Mouse (Mus musculus): ENCODE results near the gene Baiap3.
A peak's percentile ranks its signal among the peaks of the same experiment; 100 is the strongest.
"Not testable (repeated sequence)": the region's sequence is repeated elsewhere in the genome, so short reads cannot be mapped to it uniquely, and the experiment has no call there.

Baiap3 gene

DNA sequence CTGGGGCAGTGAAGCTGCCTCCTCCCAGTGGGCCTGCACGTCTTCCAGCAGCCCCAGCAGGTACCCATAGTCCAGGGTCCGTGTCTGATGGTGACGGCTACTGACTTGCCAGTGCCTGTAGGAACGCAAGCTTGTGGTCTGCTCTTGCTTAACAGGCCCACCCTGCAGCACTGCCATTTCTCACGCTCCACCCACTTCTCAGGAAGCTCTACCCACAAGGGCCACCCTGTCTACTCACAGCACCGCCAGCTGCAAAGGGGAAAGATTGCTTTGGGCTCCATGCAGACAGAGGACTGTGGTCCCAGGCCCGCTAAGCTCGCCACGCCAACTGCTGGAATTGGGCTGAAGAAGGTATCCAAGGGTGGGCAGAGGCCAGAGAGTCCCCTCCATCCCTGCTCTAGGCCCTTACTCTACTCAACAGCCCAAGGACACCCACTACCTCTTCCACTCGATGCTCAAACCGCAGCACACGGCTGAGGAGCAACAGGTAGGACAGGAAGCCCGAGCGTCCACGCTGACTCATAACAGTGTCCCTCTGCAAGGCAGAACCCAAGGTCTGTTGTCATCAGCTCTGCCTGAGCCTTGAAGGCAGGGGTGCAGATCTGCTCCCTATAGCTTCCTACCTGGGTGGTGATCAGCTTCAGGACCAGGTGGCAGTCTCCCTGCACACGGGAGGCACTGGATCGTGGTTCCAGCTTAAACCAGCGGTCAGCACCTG lies 8.0 kb downstream of the Baiap3 start:
- no peak for DNase-seq (ENCODE audit: low spot score)

DNA sequence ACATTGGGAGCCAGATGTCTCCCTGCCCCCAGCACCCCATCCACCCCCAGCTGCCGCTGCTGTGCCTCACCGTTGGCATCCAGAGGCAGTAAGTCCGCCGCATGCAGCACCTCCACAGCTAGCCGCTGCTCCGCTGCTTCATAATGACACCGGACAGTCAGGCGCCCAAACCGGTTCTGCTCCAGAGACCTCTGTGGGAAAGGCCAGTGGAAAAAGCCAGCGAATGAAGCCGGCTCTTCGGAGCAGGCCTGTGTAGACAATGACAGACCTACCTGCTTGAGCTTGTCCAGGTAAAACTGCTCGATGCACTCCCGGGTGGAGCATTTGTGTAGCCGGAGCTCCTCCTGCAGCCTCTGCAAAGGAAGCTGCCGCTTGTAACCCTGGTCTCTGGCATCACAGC lies 11.9 kb downstream of the Baiap3 start:
- no peak for DNase-seq (ENCODE audit: low spot score)

DNA sequence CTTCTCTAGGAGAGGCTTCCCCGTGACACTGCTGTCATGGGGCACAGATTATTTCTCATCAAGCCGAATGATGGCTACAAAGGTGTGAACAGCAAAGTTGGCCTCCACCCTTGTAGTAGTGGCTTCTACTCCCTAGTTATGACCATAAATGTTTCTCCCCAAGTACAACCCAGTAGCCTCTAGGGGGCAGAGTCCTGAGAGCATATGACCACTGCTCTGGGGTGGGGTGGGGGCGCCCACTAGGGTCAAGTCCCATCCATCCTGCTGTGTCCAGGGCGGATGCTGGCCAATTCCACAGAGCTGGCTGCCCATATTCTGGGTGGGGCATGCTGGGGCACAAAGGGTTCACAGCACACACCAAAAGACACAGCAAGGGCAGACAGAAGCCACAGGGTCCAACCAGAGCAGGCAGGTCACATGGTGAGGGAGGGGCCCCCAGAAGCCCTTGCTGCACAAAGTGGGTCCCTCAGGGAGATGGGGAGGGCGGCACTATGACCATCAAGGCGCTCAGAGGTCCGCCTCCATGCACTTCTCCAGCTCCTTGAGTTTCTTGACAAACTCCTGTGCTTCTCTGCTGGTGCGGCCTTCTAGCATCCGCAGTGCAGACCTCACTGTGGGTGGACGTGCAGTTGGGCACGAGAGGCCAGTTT lies 12.9 kb downstream of the Baiap3 start:
- DNase-seq (ENCODE audit: low spot score), result no peak

DNA sequence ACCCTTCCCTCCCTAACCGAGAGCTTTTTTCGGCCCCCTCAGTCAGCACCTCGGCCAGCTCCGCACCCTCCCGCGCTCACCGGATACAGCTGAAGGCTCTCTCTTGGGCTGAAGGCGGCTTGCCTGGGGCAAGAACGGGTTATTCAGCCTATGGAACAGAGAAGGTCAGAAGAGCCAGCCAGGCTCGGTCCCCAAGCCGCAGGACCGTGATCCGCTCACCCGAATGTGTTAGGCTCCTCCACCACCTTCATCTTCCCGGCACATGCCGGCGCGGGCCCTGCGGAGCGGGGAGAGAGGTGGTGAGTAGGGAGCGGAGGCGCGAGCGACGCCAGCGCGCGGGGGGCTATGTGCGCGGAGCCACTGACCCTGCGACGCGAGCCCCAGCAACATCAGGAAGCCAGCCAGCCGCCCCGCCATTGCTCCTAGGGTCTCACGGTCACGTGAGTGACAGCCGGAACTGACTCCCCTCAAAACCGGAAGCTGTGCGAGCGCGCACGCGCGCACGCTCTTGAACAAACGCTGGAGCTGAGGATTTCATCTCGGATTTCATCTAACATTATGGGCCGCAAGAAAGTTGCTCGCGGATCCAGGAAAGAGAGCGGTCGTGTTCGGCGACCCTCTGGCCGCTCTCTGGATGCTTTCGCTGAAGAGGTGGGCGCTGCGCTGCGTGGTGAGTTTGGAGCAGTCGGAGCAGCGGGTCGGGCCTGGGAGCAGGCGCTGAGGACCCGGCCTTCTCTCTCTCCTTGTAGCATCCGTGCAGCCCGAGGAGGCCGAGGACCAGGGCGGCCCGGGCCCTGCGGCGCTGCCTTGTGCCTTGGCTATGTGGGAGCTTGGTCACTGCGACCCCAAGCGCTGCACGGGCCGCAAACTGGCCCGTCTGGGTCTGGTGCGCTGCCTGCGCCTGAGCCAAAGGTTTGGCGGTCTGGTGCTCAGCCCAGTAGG lies 16.2 kb downstream of the Baiap3 start, which contains the start of the genes Gnptg and Tsr3:
Gene Gnptg, minus strand, starts transcription at position 430 of the 942 bp plus-strand sequence.
Gene Tsr3, plus strand, starts transcription at position 476 of the 942 bp plus-strand sequence.
- DNase-seq (ENCODE audit: low spot score), result peak; percentile 85

DNA sequence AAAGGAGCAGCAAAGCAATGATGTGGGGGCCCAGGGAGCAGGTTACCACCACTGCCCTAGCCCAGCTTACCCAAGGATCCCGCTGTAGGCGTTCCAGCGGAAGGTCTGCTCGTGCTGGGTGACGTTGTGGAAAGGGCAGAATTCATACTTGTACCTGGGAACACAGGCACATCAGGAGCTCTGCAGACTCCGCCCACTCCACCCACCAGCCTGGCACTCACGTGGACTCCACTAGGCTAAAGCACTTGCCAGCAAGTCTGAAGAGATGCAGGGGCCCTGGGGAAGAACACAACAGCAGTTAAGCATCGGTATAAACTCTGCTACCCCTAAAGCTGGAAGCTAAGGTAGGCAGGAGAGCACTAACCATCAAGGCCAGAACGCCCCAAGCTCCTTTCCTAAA lies 20.5 kb downstream of the Baiap3 start:
- no peak for DNase-seq (ENCODE audit: low spot score)

DNA sequence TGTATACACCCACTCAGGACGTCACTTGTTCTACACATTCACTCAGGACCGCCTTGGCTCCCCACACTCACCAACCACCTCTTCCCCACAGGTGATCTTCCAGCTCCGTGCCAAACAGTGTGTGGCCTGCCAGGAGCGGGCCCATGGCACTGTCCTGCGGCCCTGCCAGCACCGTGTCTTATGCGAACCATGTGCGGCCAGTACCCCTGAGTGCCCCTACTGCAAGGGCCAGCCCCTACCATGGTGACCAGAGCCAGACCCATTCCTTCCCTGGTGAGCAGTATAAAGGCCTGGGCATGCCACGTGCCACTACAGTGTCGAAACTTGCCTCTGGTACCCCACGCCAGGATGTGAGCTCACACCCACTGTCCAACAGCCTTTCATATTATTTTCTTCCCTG lies 24.5 kb downstream of the Baiap3 start:
- not testable (repeated sequence) for DNase-seq (ENCODE audit: low spot score)

DNA sequence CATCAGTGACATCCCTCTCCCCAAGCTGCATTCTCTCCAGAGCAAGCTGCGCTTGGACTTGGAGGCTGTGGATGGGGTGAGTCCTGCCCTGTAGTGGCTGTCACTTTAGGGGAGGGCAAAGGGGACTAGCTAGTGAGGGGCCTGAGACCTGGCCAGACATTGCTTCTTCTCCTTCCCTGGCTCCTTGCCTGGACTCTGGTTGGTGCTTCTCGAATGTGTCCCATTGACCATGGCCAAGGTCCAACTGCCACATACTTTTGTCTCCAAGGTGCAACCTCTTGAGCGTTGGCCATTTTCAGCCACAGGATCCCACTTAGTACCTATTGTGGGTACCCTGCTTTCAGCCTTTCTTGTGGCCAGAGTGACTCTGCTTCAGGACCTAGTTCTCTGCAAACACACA lies 25.5 kb downstream of the Baiap3 start:
- no peak for DNase-seq (ENCODE audit: low spot score)

DNA sequence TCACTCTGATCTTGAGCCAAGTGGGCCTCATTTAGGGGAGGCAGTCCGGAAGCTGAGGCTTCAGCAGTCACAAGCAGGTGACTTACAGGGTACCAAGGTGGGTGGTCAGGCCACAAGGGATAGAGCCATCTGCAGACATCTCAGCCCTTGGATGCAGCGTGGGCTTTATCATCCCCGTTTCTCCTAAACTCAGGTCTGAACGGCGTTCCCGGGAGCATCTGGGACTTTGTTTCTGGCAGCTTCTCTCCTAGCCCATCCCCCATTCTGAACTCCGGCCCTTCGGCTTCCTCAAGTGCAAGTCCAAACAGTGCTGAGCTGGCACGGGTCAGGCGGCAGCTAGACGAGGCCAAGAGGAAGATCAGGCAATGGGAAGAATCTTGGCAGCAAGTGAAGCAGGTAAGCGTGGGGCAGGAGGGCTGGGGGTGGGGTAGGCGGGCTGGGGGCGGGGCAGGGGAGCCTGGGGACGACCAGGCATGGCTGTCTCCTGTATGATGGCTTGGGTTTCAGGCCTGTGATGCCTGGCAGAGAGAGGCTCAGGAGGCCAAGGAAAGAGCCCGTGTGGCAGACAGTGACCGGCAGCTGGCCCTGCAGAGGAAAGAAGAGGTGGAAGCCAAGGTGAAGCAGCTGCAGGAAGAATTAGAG lies 26.0 kb downstream of the Baiap3 start:
- DNase-seq (ENCODE audit: low spot score), result not testable (repeated sequence)

DNA sequence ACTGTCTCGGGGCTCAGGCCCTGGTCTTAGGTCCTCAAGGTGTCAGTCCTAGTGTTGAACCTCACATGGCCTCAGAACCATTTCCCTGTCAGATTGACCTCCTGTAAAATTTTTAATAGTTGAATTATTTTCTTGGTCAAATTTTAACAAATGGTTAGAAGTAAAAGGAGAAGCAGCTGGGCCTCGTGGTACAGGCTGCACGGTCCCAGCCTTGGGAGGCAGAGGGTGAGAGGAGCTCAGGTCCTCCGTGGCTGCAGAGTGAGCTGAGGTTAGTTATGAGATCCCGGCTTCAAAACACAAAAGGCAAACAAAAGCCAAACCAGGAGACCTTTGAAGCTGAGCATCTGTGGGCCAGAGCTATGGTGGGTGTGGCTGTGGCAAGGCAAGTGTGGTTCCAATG lies 28.2 kb downstream of the Baiap3 start:
- no peak for DNase-seq (ENCODE audit: low spot score)

DNA sequence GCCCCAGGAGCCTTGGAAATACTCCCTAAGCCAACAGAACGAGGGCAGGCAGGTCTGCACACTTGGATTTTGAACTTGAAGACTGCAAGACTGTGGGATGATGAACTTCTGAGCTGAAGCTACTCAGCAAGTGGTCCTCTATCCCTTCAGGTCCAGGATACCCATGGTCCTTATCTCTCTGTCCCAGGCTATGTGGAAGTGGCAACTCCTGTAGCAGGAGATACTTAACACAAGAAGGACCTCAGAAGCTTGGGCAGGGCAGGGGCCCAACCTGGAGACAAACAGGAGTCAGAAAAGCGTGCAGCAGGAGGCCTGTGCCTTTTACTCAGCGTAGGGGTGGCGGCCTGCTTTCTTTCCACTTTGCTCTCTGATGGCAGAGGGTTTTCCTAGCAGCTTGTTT lies 30.5 kb downstream of the Baiap3 start:
- DNase-seq (ENCODE audit: low spot score), result no peak

DNA sequence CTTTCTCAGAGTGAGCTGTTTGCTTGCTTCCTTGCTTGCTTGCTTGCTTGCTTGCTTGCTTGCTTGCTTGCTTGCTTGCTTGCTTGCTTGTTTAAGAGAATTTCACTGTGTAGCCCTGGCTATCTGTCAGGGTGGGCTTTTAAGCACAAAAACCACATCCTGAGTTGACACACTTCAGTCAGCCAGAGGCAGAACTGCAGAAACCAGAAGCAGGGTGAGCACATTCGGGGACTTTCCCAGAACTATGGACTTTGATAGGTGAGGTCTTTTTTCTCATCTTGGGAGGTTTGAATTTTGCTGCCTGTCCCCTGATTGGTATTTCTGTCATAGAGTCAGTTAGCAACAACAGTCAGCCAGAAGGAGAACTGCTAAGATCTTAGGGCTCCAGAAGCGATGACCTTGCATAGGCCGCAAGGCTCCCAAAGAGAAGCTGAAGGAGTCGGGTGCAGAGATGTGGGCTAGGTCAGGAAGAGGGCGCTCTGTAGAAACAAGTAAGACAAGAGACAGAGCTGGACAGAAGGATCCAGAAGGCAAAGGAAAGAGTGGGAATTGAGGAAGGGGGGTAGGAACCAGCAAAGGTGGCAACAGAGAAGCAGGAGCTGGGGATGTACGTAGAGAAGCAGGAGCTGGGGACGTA lies 31.5 kb downstream of the Baiap3 start:
- DNase-seq (ENCODE audit: low spot score), result no peak

DNA sequence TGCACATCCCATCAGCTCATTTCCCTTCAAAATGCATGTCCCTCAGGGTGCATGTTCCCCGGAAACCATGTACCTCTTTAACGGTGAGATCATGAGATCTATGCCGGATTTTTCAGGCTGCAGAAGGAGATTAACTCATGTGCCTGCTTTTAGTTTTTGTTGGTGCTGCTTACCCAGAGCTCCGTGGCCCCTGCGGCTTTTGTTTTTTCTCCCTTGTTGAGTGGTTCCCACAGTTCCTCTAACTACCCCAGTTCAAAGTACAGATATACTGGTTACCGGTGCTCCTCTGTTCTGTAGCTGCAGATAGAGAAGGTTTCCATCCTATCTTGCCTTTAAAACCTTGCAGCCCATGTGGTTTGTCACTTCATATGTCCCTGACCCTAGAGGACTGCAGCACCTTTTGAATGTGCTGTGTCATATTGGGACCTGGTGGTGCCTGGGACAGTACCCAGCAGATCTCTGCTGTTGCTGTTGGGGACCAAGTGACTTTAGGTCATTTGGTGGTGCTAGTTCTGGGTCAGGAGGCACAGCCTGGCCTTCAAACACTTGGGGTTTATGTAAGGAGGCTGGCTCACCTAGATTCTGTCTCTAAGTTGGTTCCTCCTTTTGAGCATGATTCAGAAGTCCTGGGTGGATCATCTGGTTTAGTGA lies 33.1 kb downstream of the Baiap3 start:
- no peak for DNase-seq (ENCODE audit: low spot score)

DNA sequence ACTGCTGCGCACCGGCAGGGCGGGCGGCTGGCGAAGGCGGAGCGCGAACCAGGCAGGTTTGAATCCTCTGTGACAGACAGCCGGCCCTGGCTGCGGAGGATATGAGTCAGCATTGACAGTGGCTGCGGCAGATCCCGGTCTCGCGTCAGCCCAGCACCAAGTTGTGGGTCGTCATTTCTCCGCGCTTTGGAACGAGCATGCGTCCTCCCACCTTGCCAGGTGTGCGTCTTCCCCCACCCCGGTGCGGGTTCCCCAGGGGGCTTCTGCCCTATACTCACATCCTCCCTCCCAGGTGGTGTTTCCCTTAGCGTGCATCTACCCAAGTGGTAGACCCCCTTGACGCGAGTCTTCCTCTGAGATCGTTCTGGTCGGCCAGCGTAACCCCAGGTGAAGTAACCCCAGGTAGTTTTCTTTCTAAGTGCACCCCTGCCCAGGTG lies 33.6 kb downstream of the Baiap3 start:
- not testable (repeated sequence) for DNase-seq (ENCODE audit: low spot score)

DNA sequence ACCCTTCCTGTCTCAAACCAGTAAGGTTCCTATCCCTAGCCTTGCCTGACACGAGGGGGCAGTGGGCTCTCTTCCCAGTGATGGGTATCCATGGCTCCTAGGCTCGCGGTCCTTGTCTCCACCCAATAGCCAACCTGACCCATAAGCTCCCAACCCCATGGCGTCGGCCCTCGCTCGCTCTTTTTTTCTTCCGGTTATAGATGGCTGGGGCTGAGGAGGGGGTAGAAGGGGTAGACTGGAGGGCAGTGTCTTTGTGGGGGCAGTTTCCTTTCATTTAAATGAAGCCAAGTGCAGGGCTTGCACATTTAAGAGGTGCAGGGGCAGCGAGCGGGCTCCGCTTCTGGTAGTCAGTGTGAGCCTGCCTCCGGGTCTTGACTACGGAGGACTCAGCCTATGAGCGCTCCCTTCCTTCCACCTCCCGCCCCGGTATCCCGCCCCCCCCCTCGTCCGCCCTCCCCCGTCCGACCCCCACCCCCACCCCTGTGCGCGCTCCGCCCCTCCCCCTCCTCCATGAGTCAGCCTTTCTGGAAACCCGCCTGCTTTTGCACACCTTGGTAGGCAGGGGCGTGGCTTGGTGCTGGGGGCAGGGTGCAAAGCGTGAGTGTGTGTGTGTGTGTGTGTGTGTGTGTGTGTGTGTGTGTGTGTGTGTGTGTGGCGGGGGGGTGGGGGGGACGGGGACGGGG lies 34.2 kb downstream of the Baiap3 start:
- peak; percentile 53 for DNase-seq (ENCODE audit: low spot score)

DNA sequence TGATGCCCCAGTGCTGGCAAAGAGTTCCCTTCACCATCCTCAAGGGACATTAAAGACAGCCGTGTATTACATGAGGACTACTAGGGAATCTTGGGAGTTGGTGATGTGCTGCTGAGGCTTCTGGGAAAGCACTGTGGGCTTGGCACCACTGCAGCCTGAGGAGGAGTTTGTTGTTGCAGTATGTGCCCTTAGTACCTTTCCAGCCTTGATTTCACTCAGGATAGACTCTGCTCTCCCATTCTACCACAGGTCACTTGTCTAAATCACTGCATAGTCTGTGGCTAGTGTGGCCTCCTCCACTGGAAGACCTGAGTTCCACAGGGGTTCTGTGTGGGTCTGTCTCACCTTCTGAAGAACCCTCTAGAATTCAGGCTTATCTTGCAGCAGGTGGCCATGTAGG lies 35.4 kb downstream of the Baiap3 start:
- no peak for DNase-seq (ENCODE audit: low spot score)

DNA sequence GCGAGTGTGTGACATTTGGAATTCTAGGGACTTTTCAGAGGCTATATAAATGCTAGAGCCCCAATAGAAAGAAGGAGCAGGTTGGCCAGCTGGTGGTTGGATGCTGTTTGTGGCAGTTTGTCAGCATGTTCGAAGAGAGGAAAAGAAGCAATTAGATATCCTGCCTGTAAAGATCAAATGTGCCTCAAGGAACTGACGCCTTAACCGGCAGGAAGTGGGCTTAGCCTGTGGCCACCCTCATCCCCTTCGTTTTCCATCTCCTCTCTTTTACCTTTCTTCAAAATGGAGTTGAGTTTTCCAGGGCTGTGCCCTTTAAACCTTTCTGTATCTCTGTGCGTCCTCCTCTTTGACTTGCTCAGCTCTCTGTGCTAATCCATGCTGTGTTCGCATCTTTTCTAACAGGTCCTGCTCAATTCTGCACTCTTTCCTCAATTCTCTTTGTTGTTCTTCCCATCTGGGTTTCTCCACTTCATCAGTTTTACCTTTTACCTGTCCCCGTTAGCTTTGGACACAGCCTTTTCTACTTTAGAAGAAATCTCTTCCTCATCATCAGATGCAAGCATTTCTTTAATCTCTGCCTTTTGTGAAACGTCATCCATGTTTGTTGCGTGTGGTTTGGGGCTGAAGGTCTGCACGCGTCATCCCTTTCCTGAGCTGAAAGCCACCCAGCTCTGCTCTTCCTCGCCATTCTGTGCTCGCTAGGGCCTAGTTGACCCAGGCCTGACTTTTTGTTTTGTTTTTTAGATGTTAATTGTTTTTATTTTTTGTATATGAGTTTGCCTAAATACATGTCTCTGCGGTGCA lies 36.5 kb downstream of the Baiap3 start:
- no peak for DNase-seq (ENCODE audit: low spot score)

DNA sequence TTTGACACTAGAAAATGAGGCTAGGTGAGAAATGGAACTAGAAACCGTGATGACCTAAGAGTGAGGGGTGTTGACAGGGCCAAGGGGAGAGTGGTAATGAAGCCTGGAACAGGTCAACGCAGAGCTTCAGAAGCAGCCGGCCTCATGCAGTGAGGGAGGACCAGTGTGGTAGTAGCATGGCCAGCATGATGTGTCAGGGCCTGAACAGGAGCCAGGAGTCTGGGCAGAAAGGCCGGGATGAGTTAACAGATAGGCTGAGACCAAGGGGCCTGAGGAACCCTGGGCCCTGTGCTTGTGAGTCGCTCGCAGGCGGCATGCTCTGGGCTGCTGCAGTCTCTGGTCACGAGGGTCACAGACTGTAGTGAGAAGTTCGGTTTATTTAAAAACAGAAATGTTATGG lies 37.2 kb downstream of the Baiap3 start:
- DNase-seq (ENCODE audit: low spot score), result no peak

DNA sequence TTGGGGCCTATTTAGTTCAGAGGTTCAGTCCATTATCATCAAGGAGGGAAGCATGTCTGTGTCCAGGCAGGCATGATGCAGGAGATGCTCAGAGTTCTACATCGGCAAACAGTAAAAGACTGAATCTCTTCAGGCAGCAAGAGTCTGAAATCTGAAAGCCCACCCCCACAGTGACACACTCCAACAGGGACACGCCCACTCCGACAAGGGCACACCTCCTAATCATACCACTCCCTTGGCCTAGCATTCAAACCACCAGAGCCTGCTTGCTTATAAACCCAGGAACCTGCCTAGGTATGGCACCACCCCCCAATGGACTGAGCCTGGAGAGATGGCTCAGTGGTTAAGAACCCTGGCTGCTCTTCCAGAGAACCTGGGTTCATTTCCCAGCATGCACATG lies 40.7 kb downstream of the Baiap3 start:
- DNase-seq (ENCODE audit: low spot score), result no peak

DNA sequence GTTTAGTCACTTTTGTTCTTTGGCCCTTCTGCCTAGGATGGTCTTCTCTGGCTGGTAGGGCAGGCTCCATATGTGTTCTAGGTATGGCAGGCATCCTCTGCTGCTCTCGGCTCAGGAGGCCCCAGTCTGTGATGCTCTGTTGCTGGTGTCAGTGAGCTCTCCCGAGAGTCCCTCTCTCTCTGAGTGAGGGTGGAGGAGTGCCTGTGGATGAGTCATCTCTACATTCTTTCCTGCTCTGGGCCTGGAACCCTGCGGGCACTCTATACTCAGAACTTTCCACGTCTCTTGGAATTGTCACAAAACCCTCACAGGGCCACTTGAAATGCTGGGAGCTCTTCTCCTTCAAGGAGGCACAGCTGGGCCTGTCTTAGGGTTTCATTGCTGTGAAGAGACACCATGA lies 44.5 kb downstream of the Baiap3 start:
- DNase-seq (ENCODE audit: low spot score), result no peak
